ENCODE assay signal across 9 mouse cellular contexts in the genomic region with DNA sequence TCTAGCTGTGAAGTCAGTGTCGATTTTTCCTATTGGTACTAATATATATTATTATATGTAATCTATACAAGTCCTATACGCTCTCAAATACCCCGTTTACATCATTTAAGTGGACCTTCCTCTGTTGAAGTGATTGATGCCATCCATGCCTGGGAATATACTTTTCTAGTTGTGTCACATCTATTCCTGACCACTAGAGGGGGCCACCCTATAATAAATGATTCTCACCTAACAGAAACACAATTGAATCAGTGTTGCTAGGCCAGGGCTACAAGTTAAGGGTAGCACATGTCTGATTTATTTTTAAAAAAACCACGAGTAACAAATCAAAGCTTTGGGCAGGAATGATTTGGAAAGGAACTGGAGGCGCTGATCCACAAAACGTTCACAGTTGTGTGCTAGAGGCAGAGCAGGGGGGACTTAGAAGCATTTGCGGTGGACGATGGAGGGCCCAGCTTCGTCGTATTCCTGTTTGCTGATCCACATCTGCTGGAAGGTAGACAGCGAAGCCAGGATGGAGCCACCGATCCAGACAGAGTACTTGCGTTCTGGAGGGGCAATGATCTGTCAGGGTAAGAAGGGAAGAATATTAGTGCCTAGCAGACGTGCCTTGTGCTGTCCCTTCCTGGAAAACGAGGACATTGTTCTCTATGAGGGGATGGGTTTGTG. TPM values are rescaled to one million over a fixed set of nuclear protein-coding genes. Genes with fewer than 3 reads are reported as not detected.
DNase-seq lines count a peak whose midpoint lies in the region; ATAC-seq and TF ChIP-seq lines count a peak whose summit lies in the region.
"Had no signal": no experiment of that assay in that cellular context is flagged by ENCODE, and none has a peak within 500 bp of the region (broad histone marks: within the 10 kb centered on the region; RNA-seq: fewer than 3 reads in every experiment).

No protein-coding gene starts in this region.

- no peak overlapping the region for H3K4me2 ChIP-seq in liver, embryonic 14.5 days (ENCODE audit: low read depth)
- no peak overlapping the region for H3K4me2 ChIP-seq in liver, embryonic 11.5 days
- no peak overlapping the region for H3K4me2 ChIP-seq in midbrain, postnatal 0 days (ENCODE audit: low read depth, low read length, poor library complexity, severe bottlenecking)
- H3K4me2 ChIP-seq: heart, embryonic 13.5 days had no signal

- peak; percentile 50 to 53 for DNase-seq in cerebellum, postnatal 14 days
- no peak for DNase-seq in cerebellum, adult 11 months
- DNase-seq in liver, embryonic 14.5 days (ENCODE audit: low read depth in 3 of 3, low spot score in 3 of 3): no peak
- no peak for DNase-seq in liver, embryonic 11.5 days (ENCODE audit: low spot score)
- DNase-seq in embryo, embryonic 10 days (ENCODE audit: low spot score): peak; percentile 52
- DNase-seq in midbrain, postnatal 0 days (ENCODE audit: low spot score): peak; percentile 64
- no peak for DNase-seq in right cerebral cortex, postnatal 4 days
- no peak for DNase-seq in left cerebral cortex, adult 8-10 months (ENCODE audit: low spot score in 2 of 2)

- H3K9me3 ChIP-seq in liver, embryonic 14.5 days (ENCODE audit: control insufficient read depth, low read length): no peaks in the 10 kb centered on the region
- H3K9me3 ChIP-seq in liver, embryonic 11.5 days (ENCODE audit: control insufficient read depth, low read length): no peaks in the 10 kb centered on the region
- H3K9me3 ChIP-seq in midbrain, postnatal 0 days (ENCODE audit: low read length): no peaks in the 10 kb centered on the region
- H3K9me3 ChIP-seq: heart, embryonic 13.5 days had no signal

- no peak for ATAC-seq in liver, embryonic 14.5 days (ENCODE audit: insufficient read depth)
- no peak for ATAC-seq in liver, embryonic 11.5 days (replicated peaks; ENCODE audit: low FRiP score)
- peak; percentile 20; the same call in 1 of the 2 replicates for ATAC-seq in midbrain, postnatal 0 days (ENCODE audit: low FRiP score)

- H3K9ac ChIP-seq in liver, embryonic 14.5 days (replicated peaks): no peak overlapping the region
- no peak overlapping the region for H3K9ac ChIP-seq in liver, embryonic 11.5 days (ENCODE audit: low read depth, low read length)
- no peak overlapping the region for H3K9ac ChIP-seq in midbrain, postnatal 0 days (replicated peaks; ENCODE audit: low read length, poor library complexity, severe bottlenecking)
- H3K9ac ChIP-seq: heart, embryonic 13.5 days had no signal

- H3K4me1 ChIP-seq in liver, embryonic 14.5 days (replicated peaks; ENCODE audit: control insufficient read depth in 2 of 2, insufficient read depth in 2 of 2, low read length in 1 of 2): no peaks in the 10 kb centered on the region
- H3K4me1 ChIP-seq in liver, embryonic 11.5 days (replicated peaks; ENCODE audit: control insufficient read depth, insufficient read depth, low read length): no peaks in the 10 kb centered on the region
- no peaks in the 10 kb centered on the region for H3K4me1 ChIP-seq in midbrain, postnatal 0 days (ENCODE audit: insufficient read depth, low read length)
- H3K4me1 ChIP-seq: heart, embryonic 13.5 days had no signal

- TF ChIP-seq CTCF in liver, embryonic 14.5 days (IDR thresholded peaks at IDR 0.05; ENCODE audit: low read depth): peak; percentile 38; the same call in 1 of the 2 replicates
- TF ChIP-seq CTCF in midbrain, postnatal 0 days (IDR thresholded peaks at IDR 0.05): peak; percentile 83

- TF ChIP-seq EP300 in liver, embryonic 14.5 days (IDR thresholded peaks at IDR 0.05; ENCODE audit: low read depth): no peak

- H3K27me3 ChIP-seq in liver, embryonic 14.5 days (ENCODE audit: control insufficient read depth, insufficient read depth, low read length): no peaks in the 10 kb centered on the region
- no peaks in the 10 kb centered on the region for H3K27me3 ChIP-seq in liver, embryonic 11.5 days (replicated peaks; ENCODE audit: control insufficient read depth, insufficient read depth, low read length)
- H3K27me3 ChIP-seq in midbrain, postnatal 0 days (ENCODE audit: insufficient read depth, low read length): no peaks in the 10 kb centered on the region
- H3K27me3 ChIP-seq: heart, embryonic 13.5 days had no signal

- H3K36me3 ChIP-seq in liver, embryonic 14.5 days (replicated peaks; ENCODE audit: control insufficient read depth, insufficient read depth, low read depth): no peaks in the 10 kb centered on the region
- H3K36me3 ChIP-seq in liver, embryonic 11.5 days (ENCODE audit: control insufficient read depth, insufficient read depth, low read length): no peaks in the 10 kb centered on the region
- H3K36me3 ChIP-seq in midbrain, postnatal 0 days (ENCODE audit: insufficient read depth, low read length): peaks cover 15% of the 10 kb centered on the region

- H3K4me3 ChIP-seq in liver, embryonic 14.5 days (ENCODE audit: insufficient read depth in 1 of 2, low read depth in 2 of 2, low read length in 2 of 2): no peak overlapping the region
- no peak overlapping the region for H3K4me3 ChIP-seq in liver, embryonic 11.5 days (ENCODE audit: low read depth, low read length)
- no peak overlapping the region for H3K4me3 ChIP-seq in midbrain, postnatal 0 days (ENCODE audit: low read depth, low read length)
- H3K4me3 ChIP-seq: heart, embryonic 13.5 days had no signal

- H3K27ac ChIP-seq in liver, embryonic 14.5 days: no peak overlapping the region
- no peak overlapping the region for H3K27ac ChIP-seq in liver, embryonic 11.5 days (ENCODE audit: low read depth, low read length)
- H3K27ac ChIP-seq in midbrain, postnatal 0 days (ENCODE audit: low read depth, low read length): no peak overlapping the region
- H3K27ac ChIP-seq: heart, embryonic 13.5 days had no signal

- 57% methylated on average over 15 of the region's 15 CpGs for WGBS in liver, embryonic 14.5 days (ENCODE audit: insufficient replicate concordance)
- WGBS in liver, embryonic 11.5 days: 68% methylated on average over 15 of the region's 15 CpGs
- WGBS in midbrain, postnatal 0 days: 66% methylated on average over 15 of the region's 15 CpGs

RNA-seq across cellular contexts. Expression of a gene that starts 14.0 kb away (rescaled TPM):
- polyA plus RNA-seq in liver, embryonic 14.5 days (2012; rRNA removed): 11.2 and 12.8 TPM in 2 replicates
- polyA plus RNA-seq in liver, embryonic 14.5 days (2014; fragmentation: Nextera tagmentation; extraction: Ambion mirVana): 7.5 and 11.9 TPM in 2 replicates
- polyA plus RNA-seq in liver, embryonic 11.5 days (2014; fragmentation: Nextera tagmentation; extraction: Ambion mirVana): 44.3 and 68.2 TPM in 2 replicates
- total RNA-seq in midbrain, postnatal 0 days (2014; rRNA removed): 3.7 and 10.0 TPM in 2 replicates
- 9.6 and 11.8 TPM in 2 replicates for polyA plus RNA-seq in midbrain, postnatal 0 days (2015; fragmentation: Nextera tagmentation; extraction: Ambion mirVana)
- 10 to 100 TPM; 10.0 to 16.2 (median 11.1) TPM for total RNA-seq in left cerebral cortex, adult 8-10 months (2022)

RNA-seq across cellular contexts. Expression of a gene that starts 49.1 kb away (rescaled TPM):
- polyA plus RNA-seq in liver, embryonic 14.5 days (2012; rRNA removed): 0.37 and 0.99 TPM in 2 replicates
- 2.1 and 3.2 TPM in 2 replicates for polyA plus RNA-seq in liver, embryonic 14.5 days (2014; fragmentation: Nextera tagmentation; extraction: Ambion mirVana)
- polyA plus RNA-seq in liver, embryonic 11.5 days (2014; fragmentation: Nextera tagmentation; extraction: Ambion mirVana): 1.2 and 1.6 TPM in 2 replicates
- total RNA-seq in midbrain, postnatal 0 days (2014; rRNA removed): 0.19 and 0.66 TPM in 2 replicates
- 1.4 and 1.9 TPM in 2 replicates for polyA plus RNA-seq in midbrain, postnatal 0 days (2015; fragmentation: Nextera tagmentation; extraction: Ambion mirVana)
- 1 to 10 TPM in 3 of 4 experiments, under 1 TPM in 1; 0.91 to 3.0 (median 2.7) TPM for total RNA-seq in left cerebral cortex, adult 8-10 months (2022)

RNA-seq across cellular contexts. Expression of a gene that starts 49.4 kb away (rescaled TPM):
- 1.3 and 1.8 TPM in 2 replicates for polyA plus RNA-seq in liver, embryonic 14.5 days (2012; rRNA removed)
- 2.4 and 2.8 TPM in 2 replicates for polyA plus RNA-seq in liver, embryonic 14.5 days (2014; fragmentation: Nextera tagmentation; extraction: Ambion mirVana)
- 4.9 and 5.7 TPM in 2 replicates for polyA plus RNA-seq in liver, embryonic 11.5 days (2014; fragmentation: Nextera tagmentation; extraction: Ambion mirVana)
- total RNA-seq in midbrain, postnatal 0 days (2014; rRNA removed): 25.5 and 31.4 TPM in 2 replicates
- polyA plus RNA-seq in midbrain, postnatal 0 days (2015; fragmentation: Nextera tagmentation; extraction: Ambion mirVana): 19.3 and 22.2 TPM in 2 replicates
- total RNA-seq in left cerebral cortex, adult 8-10 months (2022): 10 to 100 TPM; 19.1 to 21.7 (median 20.7) TPM

Comparison
In these comparisons a context has a peak if more than half of its experiments do, and no peak if none do; other contexts are left out.
1. DNase-seq: peak in cerebellum, postnatal 14 days (2 of 2), embryo, embryonic 10 days (single experiment) and midbrain, postnatal 0 days (single experiment); none in cerebellum, adult 11 months (single experiment), liver, embryonic 14.5 days (0 of 3), liver, embryonic 11.5 days (single experiment), right cerebral cortex, postnatal 4 days (single experiment) and left cerebral cortex, adult 8-10 months (0 of 2).